Comparison of ENCODE assay signal across 8 mouse cellular contexts in genomic region chr2:112284363-112285030, GRCm38 (mm10). TPM values are rescaled to one million over a fixed set of nuclear protein-coding genes. Genes with fewer than 3 reads are reported as not detected.
DNase-seq lines count a peak whose midpoint lies in the region; ATAC-seq lines count a peak whose summit lies in the region.

No protein-coding gene starts in this region.

- peak; percentile 31 for DNase-seq in right cerebral cortex, adult 18-20 months
- DNase-seq in right cerebral cortex, postnatal 25 days, result no peak
- peak; percentile 82 for DNase-seq in lung, postnatal 25 days (ENCODE audit: low spot score)
- DNase-seq in retina, postnatal 1 day, result peak; percentile 80
- no peak for DNase-seq in thymus, postnatal 10 days (ENCODE audit: low spot score in 2 of 2)

- no peaks in the 10 kb centered on the region for H3K9me3 ChIP-seq in embryonic facial prominence, embryonic 12.5 days
- no peaks in the 10 kb centered on the region for H3K9me3 ChIP-seq in heart, embryonic 12.5 days (replicated peaks)
- H3K9me3 ChIP-seq in kidney, embryonic 15.5 days (replicated peaks), result no peaks in the 10 kb centered on the region

- H3K4me3 ChIP-seq in embryonic facial prominence, embryonic 12.5 days, result peak overlapping the region; percentile 45
- H3K4me3 ChIP-seq in heart, embryonic 12.5 days, result peak overlapping the region; percentile 81
- H3K4me3 ChIP-seq in kidney, embryonic 15.5 days (replicated peaks), result peak overlapping the region; percentile 47

- H3K27ac ChIP-seq in embryonic facial prominence, embryonic 12.5 days, result no peak overlapping the region
- peak overlapping the region; percentile 33; the same call in 1 of the 2 replicates for H3K27ac ChIP-seq in heart, embryonic 12.5 days (ENCODE audit: poor library complexity, severe bottlenecking)
- H3K27ac ChIP-seq in kidney, embryonic 15.5 days, result peak overlapping the region; percentile 19

- no peaks in the 10 kb centered on the region for H3K4me1 ChIP-seq in embryonic facial prominence, embryonic 12.5 days
- H3K4me1 ChIP-seq in heart, embryonic 12.5 days (replicated peaks), result peaks cover 4% of the 10 kb centered on the region; the same call in 1 of the 2 replicates
- H3K4me1 ChIP-seq in kidney, embryonic 15.5 days, result peaks cover 5% of the 10 kb centered on the region; the same call in 1 of the 2 replicates

- peak overlapping the region; percentile 69 for H3K9ac ChIP-seq in embryonic facial prominence, embryonic 12.5 days
- H3K9ac ChIP-seq in heart, embryonic 12.5 days, result peak overlapping the region; percentile 81
- peak overlapping the region; percentile 48 for H3K9ac ChIP-seq in kidney, embryonic 15.5 days

- no peaks in the 10 kb centered on the region for H3K27me3 ChIP-seq in embryonic facial prominence, embryonic 12.5 days
- no peaks in the 10 kb centered on the region for H3K27me3 ChIP-seq in heart, embryonic 12.5 days (replicated peaks)
- H3K27me3 ChIP-seq in kidney, embryonic 15.5 days, result no peaks in the 10 kb centered on the region

- peak overlapping the region; percentile 84 for H3K4me2 ChIP-seq in embryonic facial prominence, embryonic 12.5 days (replicated peaks)
- peak overlapping the region; percentile 97 for H3K4me2 ChIP-seq in heart, embryonic 12.5 days
- H3K4me2 ChIP-seq in kidney, embryonic 15.5 days, result peak overlapping the region; percentile 71

- peak; percentile 88 for ATAC-seq in embryonic facial prominence, embryonic 12.5 days (ENCODE audit: insufficient number of reproducible peaks, insufficient read depth, low FRiP score, low TSS enrichment)
- ATAC-seq in heart, embryonic 12.5 days (ENCODE audit: insufficient number of reproducible peaks, low FRiP score), result peak; percentile 96
- ATAC-seq in kidney, embryonic 15.5 days (replicated peaks; ENCODE audit: low FRiP score), result peak; percentile 98

- H3K36me3 ChIP-seq in embryonic facial prominence, embryonic 12.5 days, result no peaks in the 10 kb centered on the region
- no peaks in the 10 kb centered on the region for H3K36me3 ChIP-seq in heart, embryonic 12.5 days
- no peaks in the 10 kb centered on the region for H3K36me3 ChIP-seq in kidney, embryonic 15.5 days

- WGBS in embryonic facial prominence, embryonic 12.5 days, result under 1% methylated on average over 21 of the region's 21 CpGs
- WGBS in heart, embryonic 12.5 days, result 1% methylated on average over 21 of the region's 21 CpGs
- WGBS in kidney, embryonic 15.5 days, result under 1% methylated on average over 21 of the region's 21 CpGs

RNA-seq across cellular contexts. Expression of gene Gm21985, which starts 18.4 kb away (rescaled TPM):
- polyA plus RNA-seq in embryonic facial prominence, embryonic 12.5 days (2016; fragmentation: Nextera tagmentation; extraction: Ambion mirVana), result not detected in 2 replicates
- polyA plus RNA-seq in heart, embryonic 12.5 days (2016; fragmentation: Nextera tagmentation; extraction: Ambion mirVana), result not detected in 2 replicates
- polyA plus RNA-seq in kidney, embryonic 15.5 days (2015; fragmentation: Nextera tagmentation; extraction: Ambion mirVana), result not detected in 2 replicates

RNA-seq across cellular contexts. Expression of gene Slc12a6, which starts 18.9 kb away (rescaled TPM):
- polyA plus RNA-seq in embryonic facial prominence, embryonic 12.5 days (2016; fragmentation: Nextera tagmentation; extraction: Ambion mirVana), result 12.9 and 14.3 TPM in 2 replicates
- 15.1 and 17.7 TPM in 2 replicates for polyA plus RNA-seq in heart, embryonic 12.5 days (2016; fragmentation: Nextera tagmentation; extraction: Ambion mirVana)
- polyA plus RNA-seq in kidney, embryonic 15.5 days (2015; fragmentation: Nextera tagmentation; extraction: Ambion mirVana), result 9.5 and 10.7 TPM in 2 replicates

RNA-seq across cellular contexts. Expression of gene Nop10, which starts 22.8 kb away (rescaled TPM):
- 169 and 180 TPM in 2 replicates for polyA plus RNA-seq in embryonic facial prominence, embryonic 12.5 days (2016; fragmentation: Nextera tagmentation; extraction: Ambion mirVana)
- polyA plus RNA-seq in heart, embryonic 12.5 days (2016; fragmentation: Nextera tagmentation; extraction: Ambion mirVana), result 159 and 169 TPM in 2 replicates
- polyA plus RNA-seq in kidney, embryonic 15.5 days (2015; fragmentation: Nextera tagmentation; extraction: Ambion mirVana), result 242 and 259 TPM in 2 replicates

RNA-seq across cellular contexts. Expression of gene Nutm1, which starts 25.4 kb away (rescaled TPM):
- not detected in 2 replicates for polyA plus RNA-seq in embryonic facial prominence, embryonic 12.5 days (2016; fragmentation: Nextera tagmentation; extraction: Ambion mirVana)
- not detected in 2 replicates for polyA plus RNA-seq in heart, embryonic 12.5 days (2016; fragmentation: Nextera tagmentation; extraction: Ambion mirVana)
- 0.08 TPM in 1 of 2 replicates, not detected in the other for polyA plus RNA-seq in kidney, embryonic 15.5 days (2015; fragmentation: Nextera tagmentation; extraction: Ambion mirVana)

RNA-seq across cellular contexts. Expression of gene Lpcat4, which starts 45.2 kb away (rescaled TPM):
- polyA plus RNA-seq in embryonic facial prominence, embryonic 12.5 days (2016; fragmentation: Nextera tagmentation; extraction: Ambion mirVana), result 15.1 and 17.7 TPM in 2 replicates
- 18.4 and 18.6 TPM in 2 replicates for polyA plus RNA-seq in heart, embryonic 12.5 days (2016; fragmentation: Nextera tagmentation; extraction: Ambion mirVana)
- 23.1 and 25.7 TPM in 2 replicates for polyA plus RNA-seq in kidney, embryonic 15.5 days (2015; fragmentation: Nextera tagmentation; extraction: Ambion mirVana)

Comparison
In these comparisons a context has a peak if more than half of its experiments do, and no peak if none do; other contexts are left out.
1. DNase-seq: peak in right cerebral cortex, adult 18-20 months (single experiment), lung, postnatal 25 days (single experiment) and retina, postnatal 1 day (single experiment); none in right cerebral cortex, postnatal 25 days (single experiment) and thymus, postnatal 10 days (0 of 2).
2. Peak in every context shown above with its lines, with median percentiles within 50 percentile points of each other: ATAC-seq, H3K4me2 ChIP-seq, H3K4me3 ChIP-seq and H3K9ac ChIP-seq.